Mouse (Mus musculus) intestine, embryonic 14.5 days (tissue): Measurements from ENCODE around the gene Efcab5. TPM values are rescaled to one million over a fixed set of nuclear protein-coding genes. Genes with fewer than 3 reads are reported as not detected.
"Not testable (repeated sequence)": the region's sequence is repeated elsewhere in the genome, so short reads cannot be mapped to it uniquely, and the experiment has no call there.

ENCODE experiments used
- ATAC-seq: fragments of 200-750 bp; cut with Nextera tagmentation; replicated peaks from 2 replicates; pipeline ENCODE4 v1.8.0; 2017; ENCODE audit warnings: low read depth, moderate number of reproducible peaks, moderate TSS enrichment, moderate library complexity; ENCODE audit not compliant: low FRiP score, low TSS enrichment
- DNase-seq: peaks from one replicate; pipeline ENCODE4 v3.0.0-alpha.2; 2018; ENCODE audit warnings: low spot score
- H3K27ac ChIP-seq: fragments of 300-500 bp; sonication (generic); 2 replicates; pipeline ENCODE4 v1.5.1; 2014; ENCODE audit warnings: low read depth, mild to moderate bottlenecking, control low read depth
- H3K27me3 ChIP-seq: fragments of 300-500 bp; sonication (generic); replicated peaks from 2 replicates; pipeline ENCODE4 v1.6.1; 2014; ENCODE audit warnings: low read length, control low read depth; ENCODE audit not compliant: control insufficient read depth, insufficient read depth
- H3K36me3 ChIP-seq: fragments of 300-500 bp; sonication (generic); 2 replicates; pipeline ENCODE4 v1.6.1; 2014; ENCODE audit warnings: low read length, control low read depth; ENCODE audit not compliant: control insufficient read depth, insufficient read depth
- H3K4me1 ChIP-seq: fragments of 300-500 bp; sonication (generic); replicated peaks from 2 replicates; pipeline ENCODE4 v1.6.1; 2014; ENCODE audit warnings: low read length, control low read depth, mixed read lengths; ENCODE audit not compliant: control insufficient read depth, insufficient read depth
- H3K4me2 ChIP-seq: fragments of 300-500 bp; sonication (generic); 2 replicates; pipeline ENCODE4 v1.6.1; 2014; ENCODE audit warnings: low read length
- H3K4me3 ChIP-seq: fragments of 300-500 bp; sonication (generic); 2 replicates; pipeline ENCODE4 v1.5.1; 2014; ENCODE audit warnings: low read depth, low read length, control low read depth, mixed read lengths
- H3K9ac ChIP-seq: fragments of 300-500 bp; sonication (generic); 2 replicates; pipeline ENCODE4 v1.6.1; 2014; ENCODE audit warnings: mild to moderate bottlenecking, low read length
- H3K9me3 ChIP-seq: fragments of 300-500 bp; sonication (generic); 2 replicates; pipeline ENCODE4 v1.6.1; 2016; ENCODE audit warnings: low read length, control low read depth; ENCODE audit not compliant: control insufficient read depth
- WGBS: fragments of 180-500 bp; shearing (Covaris S2); extraction: QIAGEN DNeasy Blood & Tissue Kit; methylation state at CpG from one replicate; pipeline ENCODE4 v1.1.7; 2014; 5-methylcytosine and 5-hydroxymethylcytosine counted together
- polyA plus RNA-seq: library from polyadenylated mRNA; unstranded; fragments of >200 nt; fragmentation: Nextera tagmentation; extraction: Ambion mirVana; gene quantifications from 2 replicates; pipeline ENCODE4 v1.2.1, GENCODE M21; 2014

Gene Efcab5
- polyA plus RNA-seq, 1 experiment from 2014 or later, result 0.58 TPM

DNA sequence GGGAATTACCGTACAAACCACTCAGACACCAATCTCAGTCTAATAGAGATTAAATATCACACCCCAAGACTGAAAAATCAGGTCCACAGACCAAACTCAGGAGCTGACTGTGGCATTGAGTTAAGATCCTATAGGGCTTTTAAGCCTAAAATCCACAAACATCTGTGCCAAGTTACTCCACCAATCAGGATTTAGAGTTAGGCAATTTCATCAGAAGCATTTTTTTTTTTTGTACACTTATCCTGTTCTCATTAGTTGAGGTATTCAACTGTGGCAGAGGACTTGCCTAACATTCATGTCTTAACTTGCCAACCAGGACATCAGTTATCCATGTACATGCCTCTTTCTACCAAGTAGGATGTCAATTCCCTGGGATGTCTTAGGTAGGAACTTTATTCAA lies 109.4 kb downstream of the Efcab5 start:
- no peak for DNase-seq
- Histone ChIP-seq H3K4me2 (no peak overlapping the region), H3K27ac (no peak overlapping the region), H3K36me3 (peaks cover 20% of the 10 kb centered on the region), H3K27me3 (no peaks in the 10 kb centered on the region; the same call in 1 of the 2 replicates), H3K9me3 (no peaks in the 10 kb centered on the region), H3K4me1 (no peaks in the 10 kb centered on the region), H3K9ac (no peak overlapping the region), H3K4me3 (no peak overlapping the region)
- 92% methylated on average over 1 of the region's 1 CpGs for WGBS
- ATAC-seq, result no peak

- WGBS, result 4% methylated on average over 48 of the region's 48 CpGs
- no peaks in the 10 kb centered on the region; the same call in 1 of the 2 replicates for H3K27me3 ChIP-seq
- H3K27ac ChIP-seq, result peak within 1 kb of the TSS; percentile 84
- H3K4me1 ChIP-seq, result no peaks in the 10 kb centered on the region
- H3K4me2 ChIP-seq, result peak within 1 kb of the TSS; percentile 64
- peaks cover 29% of the 10 kb centered on the region for H3K36me3 ChIP-seq
- ATAC-seq (peak; percentile 99), DNase-seq (peak; percentile 95)
- H3K9ac ChIP-seq, result peak within 1 kb of the TSS; percentile 76
- peak within 1 kb of the TSS; percentile 62 for H3K4me3 ChIP-seq
- no peaks in the 10 kb centered on the region for H3K9me3 ChIP-seq
Measured at GRCm38 (mm10) chr11:77078273-77079134, 110.3 kb downstream of the Efcab5 start, which contains the start of gene Nsrp1. Nsrp1 (minus strand) TSS chr11:77078435.

- peak; percentile 77 for DNase-seq
- H3K9me3 ChIP-seq, result no peaks in the 10 kb centered on the region
- peaks cover 29% of the 10 kb centered on the region for H3K36me3 ChIP-seq
- H3K27ac ChIP-seq, result peak overlapping the region; percentile 84
- no peaks in the 10 kb centered on the region for H3K4me1 ChIP-seq
- peak overlapping the region; percentile 76 for H3K9ac ChIP-seq
- peak overlapping the region; percentile 62 for H3K4me3 ChIP-seq
- H3K27me3 ChIP-seq, result no peaks in the 10 kb centered on the region; the same call in 1 of the 2 replicates
- WGBS, result 3% methylated on average over 16 of the region's 16 CpGs
- peak overlapping the region; percentile 64 for H3K4me2 ChIP-seq
- ATAC-seq, result peak; percentile 55
Measured at GRCm38 (mm10) chr11:77077792-77078191, 111.0 kb downstream of the Efcab5 start.

GRCm38 (mm10) chr11:77077331-77077730 lies 111.4 kb downstream of the Efcab5 start:
- WGBS, result 70% methylated on average over 4 of the region's 4 CpGs
- not testable (repeated sequence) for DNase-seq, H3K27ac ChIP-seq, H3K9me3 ChIP-seq, H3K4me1 ChIP-seq, ATAC-seq, H3K27me3 ChIP-seq
- H3K4me3 ChIP-seq, result peak overlapping the region; percentile 62
- peak overlapping the region; percentile 64 for H3K4me2 ChIP-seq
- peak overlapping the region; percentile 76 for H3K9ac ChIP-seq
- peaks cover 30% of the 10 kb centered on the region for H3K36me3 ChIP-seq

DNA sequence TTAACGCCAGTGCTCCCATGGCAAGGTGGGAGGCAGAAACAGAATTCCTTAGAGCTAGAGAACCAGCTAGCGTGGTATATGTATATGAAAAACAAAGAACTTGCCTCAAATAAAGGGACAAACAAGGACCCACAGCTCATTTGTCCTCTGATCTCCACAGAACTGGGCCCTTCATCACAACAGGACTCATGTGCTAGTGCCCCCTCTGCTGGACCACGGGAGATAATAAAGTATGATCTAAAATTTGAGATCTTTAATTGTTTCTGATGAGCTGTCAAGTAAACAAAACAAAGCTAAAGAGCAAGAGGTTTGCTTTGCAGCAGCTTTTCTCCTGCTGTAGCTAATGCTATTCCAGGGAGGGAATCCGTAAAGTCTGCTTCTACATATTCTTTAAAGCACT lies 118.0 kb downstream of the Efcab5 start:
- Histone ChIP-seq H3K36me3 (peaks cover 35% of the 10 kb centered on the region), H3K4me3 (no peak overlapping the region), H3K27ac (no peak overlapping the region), H3K9ac (no peak overlapping the region), H3K4me2 (no peak overlapping the region), H3K27me3 (no peaks in the 10 kb centered on the region), H3K9me3 (no peaks in the 10 kb centered on the region), H3K4me1 (no peaks in the 10 kb centered on the region)
- WGBS, result 78% methylated on average over 4 of the region's 4 CpGs
- DNase-seq, result no peak
- ATAC-seq, result no peak

DNA sequence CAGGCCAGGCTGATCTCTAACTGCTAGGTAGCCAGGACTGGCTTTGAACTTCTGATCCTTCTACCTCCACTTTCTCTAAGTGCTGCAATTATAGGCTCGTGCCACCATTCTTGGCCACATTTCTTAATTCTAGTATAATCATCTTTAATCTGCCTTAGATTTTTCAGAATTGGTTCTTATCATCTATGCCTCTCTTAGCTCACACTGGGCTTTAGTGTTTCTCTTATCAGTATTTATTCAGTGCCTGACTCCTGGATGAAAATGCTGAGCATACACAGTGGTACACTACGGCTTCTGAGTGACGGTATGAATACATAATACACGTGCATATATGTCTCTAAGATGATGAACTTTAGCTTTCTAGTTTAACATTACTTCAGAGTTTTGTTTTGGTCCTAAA lies 119.9 kb downstream of the Efcab5 start:
- Histone ChIP-seq H3K36me3 (peaks cover 26% of the 10 kb centered on the region), H3K4me2 (no peak overlapping the region), H3K27ac (no peak overlapping the region), H3K4me1 (no peaks in the 10 kb centered on the region), H3K27me3 (no peaks in the 10 kb centered on the region), H3K9ac (no peak overlapping the region), H3K9me3 (no peaks in the 10 kb centered on the region), H3K4me3 (no peak overlapping the region)
- DNase-seq (no peak), ATAC-seq (no peak)
- WGBS, result 80% methylated on average over 4 of the region's 4 CpGs

GRCm38 (mm10) chr11:77063406-77063805 lies 125.4 kb downstream of the Efcab5 start:
- Histone ChIP-seq H3K27me3 (no peaks in the 10 kb centered on the region), H3K36me3 (peaks cover 12% of the 10 kb centered on the region), H3K9ac (no peak overlapping the region), H3K27ac (no peak overlapping the region), H3K4me3 (no peak overlapping the region), H3K9me3 (no peaks in the 10 kb centered on the region), H3K4me1 (no peaks in the 10 kb centered on the region), H3K4me2 (no peak overlapping the region)
- 91% methylated on average over 2 of the region's 2 CpGs for WGBS
- DNase-seq (no peak), ATAC-seq (no peak)

DNA sequence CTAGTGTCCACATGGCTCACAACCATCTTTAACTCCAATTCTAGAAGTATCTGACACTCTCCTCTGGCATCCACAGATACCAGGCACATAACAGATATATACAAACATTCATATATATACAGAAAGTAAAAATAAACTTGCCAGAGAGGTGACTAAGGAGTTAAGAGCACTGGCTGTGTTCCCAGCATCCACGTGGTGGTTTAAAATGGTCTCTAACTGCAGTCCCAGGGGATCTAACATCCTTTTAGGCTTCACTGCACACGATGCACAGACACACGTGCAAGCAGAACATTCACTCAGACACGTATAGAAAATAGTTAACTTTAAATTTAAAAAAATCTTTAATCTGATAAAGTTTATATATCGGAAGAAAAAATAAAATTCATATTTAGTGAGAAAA lies 126.8 kb downstream of the Efcab5 start:
- ATAC-seq (no peak), DNase-seq (no peak)
- Histone ChIP-seq H3K36me3 (peaks cover 12% of the 10 kb centered on the region), H3K4me2 (no peak overlapping the region), H3K9ac (no peak overlapping the region), H3K9me3 (no peaks in the 10 kb centered on the region), H3K27ac (no peak overlapping the region), H3K4me3 (no peak overlapping the region), H3K4me1 (no peaks in the 10 kb centered on the region), H3K27me3 (no peaks in the 10 kb centered on the region)
- 64% methylated on average over 5 of the region's 5 CpGs for WGBS

GRCm38 (mm10) chr11:77042816-77043215 lies 146.0 kb downstream of the Efcab5 start:
- no peak overlapping the region for H3K4me2 ChIP-seq
- no peaks in the 10 kb centered on the region for H3K9me3 ChIP-seq
- no peak overlapping the region for H3K9ac ChIP-seq
- no peaks in the 10 kb centered on the region for H3K4me1 ChIP-seq
- no peak overlapping the region for H3K4me3 ChIP-seq
- no peaks in the 10 kb centered on the region for H3K27me3 ChIP-seq
- 93% methylated on average over 2 of the region's 2 CpGs for WGBS
- no peak for ATAC-seq
- no peak for DNase-seq
- no peak overlapping the region for H3K27ac ChIP-seq
- H3K36me3 ChIP-seq, result peaks cover 34% of the 10 kb centered on the region
